ENCODE assay signal across 19 mouse cellular contexts in the genomic region with DNA sequence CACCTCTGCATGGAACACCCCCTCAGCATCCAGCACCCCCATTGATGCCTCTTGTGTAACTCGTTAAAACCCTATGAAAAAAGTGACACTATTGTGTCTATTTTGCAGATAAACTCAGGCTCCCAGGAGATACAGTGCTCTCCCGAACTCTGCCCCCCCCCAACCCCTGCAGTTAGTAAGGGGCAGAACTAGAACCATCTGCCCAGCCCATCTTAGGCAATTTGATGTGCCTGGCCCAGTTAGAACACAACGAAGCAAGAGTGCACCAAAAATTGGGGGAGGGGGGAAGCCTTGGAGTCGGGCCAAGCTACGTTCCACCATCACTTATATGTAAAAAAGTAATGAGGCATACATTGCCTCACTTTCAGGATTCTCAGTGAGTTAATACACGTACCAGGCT.
"Had no signal": no experiment of that assay in that cellular context is flagged by ENCODE, and none has a peak within 500 bp of the region (broad histone marks: within the 10 kb centered on the region; RNA-seq: fewer than 3 reads in every experiment).

No protein-coding gene starts in this region.

- ATAC-seq: lung, postnatal 0 days; midbrain, embryonic 16.5 days had no signal

- DNase-seq: lung, adult 18-20 months; lung, postnatal 4 days; midbrain, embryonic 14.5 days; retina, postnatal 1 day; right cerebral cortex, adult 18-20 months; right cerebral cortex, postnatal 25 days; right cerebral cortex, postnatal 4 days; spleen, adult 18-20 months; thymus, adult 18-20 months; thymus, postnatal 14 days; thymus, postnatal 36 days had no signal

- H3K4me1 ChIP-seq: midbrain, embryonic 10.5 days; midbrain, embryonic 12.5 days; neural tube, embryonic 13.5 days; neural tube, embryonic 15.5 days had no signal

- H3K4me2 ChIP-seq: midbrain, embryonic 12.5 days; neural tube, embryonic 13.5 days; neural tube, embryonic 15.5 days had no signal

- H3K9ac ChIP-seq: liver, embryonic 14.5 days; midbrain, embryonic 12.5 days; neural tube, embryonic 13.5 days; neural tube, embryonic 15.5 days had no signal

- H3K4me3 ChIP-seq: midbrain, embryonic 10.5 days; midbrain, embryonic 12.5 days; myocyte; neural tube, embryonic 13.5 days; neural tube, embryonic 15.5 days had no signal

- H3K27me3 ChIP-seq: neural tube, embryonic 13.5 days; neural tube, embryonic 15.5 days had no signal

- H3K36me3 ChIP-seq: midbrain, embryonic 10.5 days; midbrain, embryonic 12.5 days; neural tube, embryonic 13.5 days; neural tube, embryonic 15.5 days had no signal

- H3K9me3 ChIP-seq: midbrain, embryonic 10.5 days; midbrain, embryonic 12.5 days; neural tube, embryonic 13.5 days; neural tube, embryonic 15.5 days had no signal

- H3K27ac ChIP-seq: liver, embryonic 14.5 days; midbrain, embryonic 10.5 days; midbrain, embryonic 12.5 days; neural tube, embryonic 13.5 days; neural tube, embryonic 15.5 days had no signal
